Comparison of ENCODE assay signal across 9 mouse cellular contexts in genomic region chr9:15307257-15307656, GRCm38 (mm10). TPM values are rescaled to one million over a fixed set of nuclear protein-coding genes. Genes with fewer than 3 reads are reported as not detected.
DNase-seq lines count a peak whose midpoint lies in the region; ATAC-seq and TF ChIP-seq lines count a peak whose summit lies in the region.
"Had no signal": no experiment of that assay in that cellular context is flagged by ENCODE, and none has a peak within 500 bp of the region (broad histone marks: within the 10 kb centered on the region; RNA-seq: fewer than 3 reads in every experiment).

No protein-coding gene starts in this region.

- H3K4me1 ChIP-seq in heart, adult 2 months (ENCODE audit: control insufficient read depth, insufficient read depth, low read length): peaks cover 8% of the 10 kb centered on the region
- peaks cover 16% of the 10 kb centered on the region for H3K4me1 ChIP-seq in forebrain, embryonic 16.5 days (replicated peaks; ENCODE audit: control insufficient read depth, insufficient read depth, low read length)
- peaks cover 50% of the 10 kb centered on the region for H3K4me1 ChIP-seq in liver, embryonic 15.5 days (replicated peaks)

- no peak for ATAC-seq in forebrain, embryonic 16.5 days
- ATAC-seq in liver, embryonic 15.5 days (ENCODE audit: insufficient read depth): no peak

- peak overlapping the region; percentile 78; the same call in 1 of the 2 replicates for H3K4me3 ChIP-seq in heart, adult 2 months
- peak overlapping the region; percentile 84 for H3K4me3 ChIP-seq in C2C12 (ENCODE audit: insufficient read depth, poor library complexity, severe bottlenecking)
- peak overlapping the region; percentile 97 for H3K4me3 ChIP-seq in forebrain, embryonic 16.5 days (replicated peaks; ENCODE audit: low read length)
- H3K4me3 ChIP-seq in liver, embryonic 15.5 days (replicated peaks): peak overlapping the region; percentile 71

- no peak for TF ChIP-seq EP300 in heart, adult 2 months (IDR thresholded peaks at IDR 0.05; ENCODE audit: insufficient read depth, low read depth, low read length)

- no peaks in the 10 kb centered on the region for H3K9me3 ChIP-seq in forebrain, embryonic 16.5 days (ENCODE audit: control insufficient read depth, low read length)
- no peaks in the 10 kb centered on the region for H3K9me3 ChIP-seq in liver, embryonic 15.5 days (replicated peaks)

- no peaks in the 10 kb centered on the region for H3K27me3 ChIP-seq in heart, adult 2 months (ENCODE audit: control insufficient read depth, insufficient read depth, low read length)
- H3K27me3 ChIP-seq in C2C12 (ENCODE audit: control insufficient read depth, insufficient read depth, insufficient read length): no peaks in the 10 kb centered on the region
- no peaks in the 10 kb centered on the region for H3K27me3 ChIP-seq in forebrain, embryonic 16.5 days (replicated peaks; ENCODE audit: control insufficient read depth, insufficient read depth, low read length)
- no peaks in the 10 kb centered on the region for H3K27me3 ChIP-seq in liver, embryonic 15.5 days

- DNase-seq in heart, adult 2 months: no peak
- DNase-seq in heart, postnatal 36 days: no peak
- DNase-seq in frontal cortex, postnatal 36 days (ENCODE audit: low spot score in 2 of 2): no peak
- no peak for DNase-seq in frontal cortex, postnatal 14 days (ENCODE audit: low spot score in 2 of 2)
- DNase-seq in left cerebral cortex, adult 9 months (ENCODE audit: low spot score in 2 of 2): no peak
- DNase-seq: lung, postnatal 14 days had no signal

- no peak for TF ChIP-seq CTCF in heart, adult 2 months (IDR thresholded peaks at IDR 0.05)
- TF ChIP-seq CTCF in C2C12 (IDR thresholded peaks at IDR 0.05; ENCODE audit: control insufficient read depth, insufficient read depth, insufficient read length): no peak

- peaks cover 57% of the 10 kb centered on the region for H3K79me3 ChIP-seq in C2C12 (ENCODE audit: low read depth)

- no peak overlapping the region; the same call in 1 of the 2 replicates for H3K27ac ChIP-seq in heart, adult 2 months
- H3K27ac ChIP-seq in forebrain, embryonic 16.5 days (ENCODE audit: low read length): no peak overlapping the region
- H3K27ac ChIP-seq in liver, embryonic 15.5 days (replicated peaks): no peak overlapping the region

- H3K9ac ChIP-seq in heart, adult 2 months (ENCODE audit: low read depth, low read length): peak overlapping the region; percentile 47
- H3K9ac ChIP-seq in forebrain, embryonic 16.5 days (replicated peaks; ENCODE audit: low read depth, low read length): peak overlapping the region; percentile 97
- peak overlapping the region; percentile 82 for H3K9ac ChIP-seq in liver, embryonic 15.5 days

- H3K79me2 ChIP-seq in heart, adult 2 months (replicated peaks; ENCODE audit: control insufficient read depth, insufficient read depth, low read length): no peaks in the 10 kb centered on the region
- H3K79me2 ChIP-seq in C2C12 (ENCODE audit: control insufficient read depth, insufficient read depth): peaks cover 69% of the 10 kb centered on the region

- H3K4me2 ChIP-seq in forebrain, embryonic 16.5 days (ENCODE audit: low read length): peak overlapping the region; percentile 83
- H3K4me2 ChIP-seq in liver, embryonic 15.5 days: peak overlapping the region; percentile 87

- peak overlapping the region; percentile 66 for H3ac ChIP-seq in C2C12 (ENCODE audit: control insufficient read depth, insufficient read length, low read depth)

- no peak for TF ChIP-seq POLR2A in heart, adult 2 months (IDR thresholded peaks at IDR 0.05; ENCODE audit: insufficient read depth, low read depth, low read length)

- intact Hi-C loops in heart, adult 2 months (cut with DNase I): loop anchor here (2.0 to 5.0 kb wide), 2 partner anchors 26 to 50 kb away; partner anchors contain the start of gene Cep295
- intact Hi-C loops in heart, postnatal 36 days (cut with DNase I): loop anchor here (5.0 kb wide), 1 partner anchor 50 kb away; the partner anchor contains the start of gene Cep295

- H3K36me3 ChIP-seq in heart, adult 2 months (ENCODE audit: control insufficient read depth, insufficient read depth, low read length): peaks cover 39% of the 10 kb centered on the region
- peaks cover 57% of the 10 kb centered on the region for H3K36me3 ChIP-seq in C2C12 (ENCODE audit: control insufficient read depth, insufficient read depth)
- H3K36me3 ChIP-seq in forebrain, embryonic 16.5 days (ENCODE audit: control insufficient read depth, insufficient read depth): peaks cover 18% of the 10 kb centered on the region
- peaks cover 43% of the 10 kb centered on the region for H3K36me3 ChIP-seq in liver, embryonic 15.5 days (replicated peaks)

- 15% methylated on average over 6 of the region's 6 CpGs for WGBS in heart, adult 2 months
- WGBS in forebrain, embryonic 16.5 days: 11% methylated on average over 6 of the region's 6 CpGs
- 5% methylated on average over 6 of the region's 6 CpGs for WGBS in liver, embryonic 15.5 days (ENCODE audit: insufficient replicate concordance)

TF ChIP-seq in C2C12, 6 proteins besides CTCF, POLR2A, EP300 and RAD21:
- TF ChIP-seq MYOD1 (IDR thresholded peaks at IDR 0.05; ENCODE audit: control insufficient read depth, insufficient read length, low read depth) (no peak), MYOG (IDR thresholded peaks at IDR 0.05; ENCODE audit: control insufficient read depth, extremely low read depth, insufficient read length) (no peak), MAX (IDR thresholded peaks at IDR 0.05) (no peak), USF1 (IDR thresholded peaks at IDR 0.05; ENCODE audit: low read depth) (no peak), CEBPB (IDR thresholded peaks at IDR 0.05; ENCODE audit: low read depth) (no peak), FOSL1 (IDR thresholded peaks at IDR 0.05; ENCODE audit: insufficient read depth, low read length, poor library complexity, severe bottlenecking) (no peak)

RNA-seq across cellular contexts. Expression of gene 4931406C07Rik, which starts 1.0 kb away (rescaled TPM):
- 1 to 10 TPM; 4.9 to 5.7 TPM for total RNA-seq in heart, adult 2 months (2021)
- polyA plus RNA-seq in heart, adult 2 months (2012; rRNA removed): 8.1 and 12.3 TPM in 2 replicates
- total RNA-seq in heart, postnatal 36 days (2021): 1 to 10 TPM; 6.1 to 6.5 TPM
- 7.3 TPM for polyA plus RNA-seq in C2C12 (2012; fragmentation: generic; extraction: Trizol)
- polyA plus RNA-seq in forebrain, embryonic 16.5 days (2015; fragmentation: Nextera tagmentation; extraction: Ambion mirVana): 13.0 and 13.6 TPM in 2 replicates
- 3.6 and 3.9 TPM in 2 replicates for polyA plus RNA-seq in liver, embryonic 15.5 days (2015; fragmentation: Nextera tagmentation; extraction: Ambion mirVana)

RNA-seq across cellular contexts. Expression of gene Taf1d, which starts 1.2 kb away (rescaled TPM):
- 10 to 100 TPM; 26.0 to 28.0 TPM for total RNA-seq in heart, adult 2 months (2021)
- polyA plus RNA-seq in heart, adult 2 months (2012; rRNA removed): 5.8 and 13.6 TPM in 2 replicates
- total RNA-seq in heart, postnatal 36 days (2021): 10 to 100 TPM; 26.0 to 29.1 TPM
- polyA plus RNA-seq in C2C12 (2012; fragmentation: generic; extraction: Trizol): 47.0 TPM
- 47.0 and 47.6 TPM in 2 replicates for polyA plus RNA-seq in forebrain, embryonic 16.5 days (2015; fragmentation: Nextera tagmentation; extraction: Ambion mirVana)
- polyA plus RNA-seq in liver, embryonic 15.5 days (2015; fragmentation: Nextera tagmentation; extraction: Ambion mirVana): 23.3 and 25.7 TPM in 2 replicates

RNA-seq across cellular contexts. Expression of gene Med17, which starts 27.5 kb away (rescaled TPM):
- total RNA-seq in heart, adult 2 months (2021): 10 to 100 TPM; 14.3 to 14.6 TPM
- 10.3 and 13.6 TPM in 2 replicates for polyA plus RNA-seq in heart, adult 2 months (2012; rRNA removed)
- 10 to 100 TPM; 15.0 to 17.9 TPM for total RNA-seq in heart, postnatal 36 days (2021)
- polyA plus RNA-seq in C2C12 (2012; fragmentation: generic; extraction: Trizol): 34.2 TPM
- polyA plus RNA-seq in forebrain, embryonic 16.5 days (2015; fragmentation: Nextera tagmentation; extraction: Ambion mirVana): 34.9 and 45.8 TPM in 2 replicates
- 13.3 and 16.8 TPM in 2 replicates for polyA plus RNA-seq in liver, embryonic 15.5 days (2015; fragmentation: Nextera tagmentation; extraction: Ambion mirVana)

RNA-seq across cellular contexts. Expression of gene Cep295, which starts 50.3 kb away (rescaled TPM):
- 1 to 10 TPM; 5.8 to 8.5 TPM for total RNA-seq in heart, adult 2 months (2021)
- 3.0 and 4.1 TPM in 2 replicates for polyA plus RNA-seq in heart, adult 2 months (2012; rRNA removed)
- 1 to 10 TPM; 5.7 to 7.5 TPM for total RNA-seq in heart, postnatal 36 days (2021)
- polyA plus RNA-seq in C2C12 (2012; fragmentation: generic; extraction: Trizol): 3.7 TPM
- 14.8 and 15.8 TPM in 2 replicates for polyA plus RNA-seq in forebrain, embryonic 16.5 days (2015; fragmentation: Nextera tagmentation; extraction: Ambion mirVana)
- polyA plus RNA-seq in liver, embryonic 15.5 days (2015; fragmentation: Nextera tagmentation; extraction: Ambion mirVana): 6.1 and 6.8 TPM in 2 replicates

Comparison
In these comparisons a context has a peak if more than half of its experiments do, and no peak if none do; other contexts are left out.
1. H3K9ac ChIP-seq: peak in every context shown above with its lines; median percentile 97 in forebrain, embryonic 16.5 days; 82 in liver, embryonic 15.5 days; 47 in heart, adult 2 months.